Mouse (Mus musculus) erythroblast, adult 5-6 weeks (primary cell): ENCODE data around the gene Gse1. TPM values are rescaled to one million over a fixed set of nuclear protein-coding genes. Genes with fewer than 3 reads are reported as not detected.
"Not testable (repeated sequence)": the region's sequence is repeated elsewhere in the genome, so short reads cannot be mapped to it uniquely, and the experiment has no call there.

Experiments
- ATAC-seq: replicated peaks from 2 replicates; pipeline ENCODE4 v1.8.0; 2016; ENCODE audit warnings: moderate number of reproducible peaks, mild to moderate bottlenecking, moderate TSS enrichment, inconsistent platforms; ENCODE audit not compliant: poor library complexity, low FRiP score, severe bottlenecking
- total RNA-seq, 2 experiments: library from RNA; stranded (forward) in 1 of 2; stranded (reverse) in 1 of 2; fragments of 150-400 nt in 1 of 2; fragments of 200-764, 138-1000 nt in 1 of 2; gene quantifications; 2 replicates each; pipeline versions ENCODE4 v1.2.3 to v1.2.4; 2015 to 2017; ENCODE audit warnings: low replicate concordance in 2 of 2

Gene Gse1
- total RNA-seq, 2 experiments from 2014 or later: 30.0 to 38.3 TPM

GRCm38 (mm10) chr8:120315644-120316043 is 87.4 kb downstream of the Gse1 start:
- 0 out of 2 replicates have a peak, but pooled peaks have one; percentile 24 for ATAC-seq

GRCm38 (mm10) chr8:120316707-120317106 is 88.5 kb downstream of the Gse1 start:
- ATAC-seq: no peak

- ATAC-seq: no peak
Observed at GRCm38 (mm10) chr8:120317118-120317824, 89.0 kb downstream of the Gse1 start.

- no peak for ATAC-seq
Observed at GRCm38 (mm10) chr8:120318476-120318991, 90.3 kb downstream of the Gse1 start.

- ATAC-seq: peak; percentile 85
Observed at GRCm38 (mm10) chr8:120319449-120319848, 91.2 kb downstream of the Gse1 start.

GRCm38 (mm10) chr8:120320146-120320545 is 91.9 kb downstream of the Gse1 start:
- ATAC-seq: no peak

- ATAC-seq: no peak
Observed at GRCm38 (mm10) chr8:120321724-120322123, 93.5 kb downstream of the Gse1 start.

- ATAC-seq: no peak
Observed at GRCm38 (mm10) chr8:120322956-120323448, 94.7 kb downstream of the Gse1 start.

- ATAC-seq: no peak
Observed at GRCm38 (mm10) chr8:120324555-120324954, 96.3 kb downstream of the Gse1 start.

- peak; percentile 17 for ATAC-seq
Observed at GRCm38 (mm10) chr8:120325172-120325767, 97.0 kb downstream of the Gse1 start.

GRCm38 (mm10) chr8:120327131-120327554 is 98.9 kb downstream of the Gse1 start:
- ATAC-seq: peak; percentile 38; the same call in 1 of the 2 replicates

- ATAC-seq: peak; percentile 65
Observed at GRCm38 (mm10) chr8:120328361-120329022, 100.2 kb downstream of the Gse1 start.

GRCm38 (mm10) chr8:120329030-120329748 is 100.9 kb downstream of the Gse1 start:
- peak; percentile 56 for ATAC-seq

- no peak for ATAC-seq
Observed at GRCm38 (mm10) chr8:120331027-120331426, 102.8 kb downstream of the Gse1 start.

GRCm38 (mm10) chr8:120332379-120333229 is 104.3 kb downstream of the Gse1 start:
- no peak for ATAC-seq

GRCm38 (mm10) chr8:120333681-120334080 is 105.4 kb downstream of the Gse1 start:
- no peak for ATAC-seq

GRCm38 (mm10) chr8:120334261-120334660 is 106.0 kb downstream of the Gse1 start:
- not testable (repeated sequence) for ATAC-seq

GRCm38 (mm10) chr8:120334878-120335261 is 106.6 kb downstream of the Gse1 start:
- no peak for ATAC-seq
